Mouse (Mus musculus) layer of hippocampus, adult 9-11 months (tissue): ENCODE measurements around the gene Vdac2.
A peak's percentile ranks its signal among the peaks of the same experiment; 100 is the strongest.

Experiments used
- DNase-seq: peaks from one replicate; pipeline ENCODE4 v3.0.0; 2022

The Vdac2 gene

GRCm38 (mm10) chr14:21824938-21825337, at the start of gene Vdac2:
Gene Vdac2, plus strand, starts transcription at chr14:21825238.
- DNase-seq, result no peak

- no peak for DNase-seq
Observed at GRCm38 (mm10) chr14:21776201-21776600, 48.8 kb upstream of the Vdac2 start.

DNA sequence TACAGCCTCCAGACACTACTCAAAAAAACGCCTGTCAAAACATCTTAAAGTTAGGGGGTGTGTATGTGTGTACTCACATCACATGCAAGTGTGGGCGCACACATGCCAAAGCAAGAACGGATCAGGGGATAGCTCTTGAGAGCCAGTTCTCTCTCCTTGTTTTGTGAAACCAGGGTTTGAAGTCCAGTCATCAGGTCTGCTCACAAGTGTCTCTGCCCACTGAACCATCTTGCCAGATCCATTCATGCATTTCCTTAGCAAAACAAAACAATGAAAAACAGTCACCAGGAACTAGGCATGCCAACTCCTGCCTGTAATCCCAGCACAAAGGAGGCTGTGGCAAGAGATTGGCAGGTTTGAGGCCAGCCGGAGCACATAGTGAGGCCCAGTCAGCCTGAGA, 38.5 kb upstream of the Vdac2 start:
- DNase-seq, result no peak

- DNase-seq, result no peak
Observed at GRCm38 (mm10) chr14:21787374-21787773, 37.7 kb upstream of the Vdac2 start.

- no peak for DNase-seq
Observed at GRCm38 (mm10) chr14:21788121-21788520, 36.9 kb upstream of the Vdac2 start.

GRCm38 (mm10) chr14:21790585-21791251, 34.3 kb upstream of the Vdac2 start:
- no peak for DNase-seq

- no peak for DNase-seq
Observed at GRCm38 (mm10) chr14:21791722-21792121, 33.3 kb upstream of the Vdac2 start.

DNA sequence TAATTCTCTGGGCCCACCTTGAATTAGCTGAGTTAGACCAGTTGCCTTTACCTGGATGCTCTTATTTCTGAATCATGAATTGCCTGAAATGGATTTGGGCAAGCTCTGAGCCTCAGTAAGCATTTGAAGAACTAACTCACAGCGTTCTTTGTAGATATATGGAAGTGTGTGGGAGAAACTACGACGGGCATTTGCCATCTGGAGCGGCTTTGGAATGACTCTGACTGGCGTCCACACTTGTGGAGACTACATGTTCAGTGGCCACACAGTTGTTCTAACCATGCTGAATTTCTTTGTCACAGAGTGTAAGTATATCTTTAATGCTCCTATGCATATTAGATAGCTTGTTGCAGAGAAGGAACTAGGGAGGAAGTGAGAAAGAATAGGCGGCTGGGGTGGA, 32.8 kb upstream of the Vdac2 start:
- no peak for DNase-seq

DNA sequence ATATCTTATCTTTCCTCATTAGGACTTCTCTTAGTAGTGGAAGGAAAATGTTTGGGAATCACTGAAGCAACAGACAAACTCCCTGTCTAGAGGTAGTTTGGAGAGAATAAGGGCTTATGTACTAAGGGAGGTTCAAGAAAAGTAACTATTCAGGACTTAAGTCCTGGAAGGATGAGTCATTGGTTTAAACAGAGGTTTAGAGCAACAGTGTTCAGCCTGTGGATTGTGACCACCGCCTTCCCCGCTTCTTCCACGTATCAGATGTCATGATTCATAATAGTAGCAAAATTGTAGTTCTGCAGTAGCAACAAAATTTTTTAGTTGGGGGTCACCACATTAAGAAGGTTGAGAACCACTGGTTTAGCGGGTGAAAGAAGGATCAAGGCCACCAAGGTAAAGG, 24.4 kb upstream of the Vdac2 start:
- DNase-seq, result no peak

GRCm38 (mm10) chr14:21801624-21802023, 23.4 kb upstream of the Vdac2 start:
- DNase-seq, result no peak

- no peak for DNase-seq
Observed at GRCm38 (mm10) chr14:21802543-21803206, 22.4 kb upstream of the Vdac2 start.

GRCm38 (mm10) chr14:21806203-21806602, 18.8 kb upstream of the Vdac2 start:
- no peak for DNase-seq

DNA sequence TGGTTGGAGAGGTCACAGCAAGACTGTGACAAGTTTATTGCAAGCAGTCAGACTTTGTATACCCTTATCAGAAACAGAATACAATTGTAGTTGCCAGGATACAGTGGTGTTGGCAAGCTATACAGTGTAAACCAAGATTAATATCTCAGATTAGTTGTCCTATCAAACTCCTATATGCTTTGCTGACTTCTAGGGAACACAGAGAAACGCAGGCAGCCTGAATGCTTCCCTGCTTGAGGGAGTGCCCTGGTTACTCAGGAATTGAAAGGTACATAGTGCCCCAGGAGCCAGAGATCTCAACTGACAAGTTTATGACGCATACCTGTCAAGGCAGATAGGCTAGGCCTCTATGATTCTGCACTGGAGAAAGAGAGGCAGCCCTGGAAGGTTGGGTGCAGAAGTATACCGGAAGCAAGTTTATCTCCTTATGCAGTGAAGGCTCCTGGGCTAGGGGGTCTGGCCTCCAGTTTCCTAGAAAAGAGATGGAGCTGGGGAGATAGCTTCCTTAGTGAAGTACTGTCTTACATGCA, 18.3 kb upstream of the Vdac2 start:
- DNase-seq, result no peak

DNA sequence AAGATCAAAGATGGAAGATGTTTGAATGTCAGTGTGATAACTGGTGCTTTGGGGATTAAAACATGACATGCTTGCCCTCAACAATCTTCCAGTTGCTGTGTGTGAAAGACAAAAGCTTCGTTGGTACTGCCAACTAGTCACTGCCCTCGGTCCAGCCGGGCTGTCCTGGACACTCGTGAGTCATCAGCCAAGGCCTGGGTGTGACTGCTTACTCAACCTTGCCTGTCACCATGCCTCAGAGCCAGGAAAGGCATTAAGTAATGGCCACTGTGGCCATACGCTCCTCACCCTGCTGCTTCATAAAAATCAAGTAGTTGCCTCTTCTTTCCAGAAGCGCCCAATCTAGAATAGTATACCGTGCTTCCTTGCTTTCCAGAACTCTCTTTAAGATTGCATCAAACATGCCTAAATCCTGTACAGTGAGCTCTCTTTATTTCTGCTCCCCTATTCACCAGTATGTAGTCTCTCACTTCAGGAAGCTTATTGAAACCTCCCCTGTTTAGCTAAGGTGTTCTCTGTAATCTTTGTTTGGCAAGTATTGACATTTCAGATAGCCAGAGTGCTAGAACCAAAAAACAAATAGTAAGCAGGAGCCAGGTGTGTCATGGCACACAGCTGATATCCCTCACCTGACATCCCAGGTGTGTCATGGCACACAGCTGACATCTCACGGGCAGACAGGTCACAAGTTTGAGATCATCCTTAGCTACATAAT, 16.7 kb upstream of the Vdac2 start:
- DNase-seq, result no peak

DNA sequence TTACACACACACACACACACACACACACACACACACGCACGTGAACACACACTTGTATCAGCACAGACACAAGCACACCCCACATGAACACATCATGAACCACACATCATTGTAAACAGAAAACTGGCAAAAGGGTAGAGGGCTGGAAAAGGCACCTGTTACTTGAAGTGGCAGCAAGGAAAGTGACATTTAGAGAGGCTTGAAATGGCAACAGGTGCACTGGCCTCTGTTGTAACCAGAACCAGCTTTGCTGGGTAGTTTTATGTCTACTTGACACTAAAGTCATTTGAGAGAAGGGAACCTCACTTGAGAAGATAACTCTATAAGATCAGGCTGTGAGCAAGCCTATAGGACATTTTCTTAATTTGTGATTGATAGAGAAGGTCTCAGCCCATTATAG, 15.6 kb upstream of the Vdac2 start:
- no peak for DNase-seq

DNA sequence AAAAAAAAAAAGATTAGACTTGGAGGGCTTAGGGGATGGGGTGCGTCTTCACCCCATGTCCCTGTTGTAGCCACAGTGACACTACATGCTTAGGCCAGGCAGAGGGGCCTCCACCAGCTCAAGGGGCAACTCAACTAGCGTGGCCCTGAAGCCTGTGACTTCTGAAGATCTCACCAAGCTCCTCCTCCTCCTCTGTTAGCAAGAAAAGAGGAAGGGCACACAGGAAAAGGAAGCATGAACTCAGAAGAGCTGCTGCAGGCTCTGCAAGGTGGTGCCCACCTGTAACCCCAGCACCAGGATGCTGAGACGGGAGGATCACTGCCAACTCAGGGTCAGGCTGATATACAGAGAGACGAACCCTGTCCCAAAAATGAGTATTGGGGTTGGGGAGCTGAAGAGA, 13.7 kb upstream of the Vdac2 start:
- no peak for DNase-seq

- no peak for DNase-seq
Observed at GRCm38 (mm10) chr14:21811744-21812393, 13.2 kb upstream of the Vdac2 start.

DNA sequence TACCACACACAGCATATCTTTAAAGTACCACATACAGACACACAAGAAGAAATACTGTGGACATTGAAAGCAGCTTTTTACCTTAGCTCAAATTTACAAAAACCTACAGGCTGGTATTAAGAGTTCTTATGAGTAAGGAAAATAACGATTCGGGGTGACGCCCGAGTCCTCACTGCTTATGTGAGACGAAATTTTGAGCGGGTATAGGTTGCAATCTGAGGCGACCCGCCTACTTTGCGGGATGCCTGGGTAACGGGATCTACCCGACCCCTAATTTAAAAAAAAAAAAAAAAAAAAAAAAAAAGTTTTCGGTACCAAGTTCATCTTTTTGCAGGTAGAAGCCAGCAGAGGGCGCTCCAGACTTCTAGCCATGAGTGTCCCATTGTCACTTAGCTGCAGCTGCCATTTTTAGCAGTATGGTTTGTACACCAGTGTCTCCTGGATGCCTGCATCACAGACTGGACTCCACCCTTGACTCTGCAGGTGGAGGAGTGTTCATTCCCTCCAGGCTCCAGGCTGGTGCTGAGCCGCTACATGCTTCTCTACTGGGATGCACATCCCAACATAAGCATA, 12.4 kb upstream of the Vdac2 start:
- DNase-seq, result peak; percentile 77

DNA sequence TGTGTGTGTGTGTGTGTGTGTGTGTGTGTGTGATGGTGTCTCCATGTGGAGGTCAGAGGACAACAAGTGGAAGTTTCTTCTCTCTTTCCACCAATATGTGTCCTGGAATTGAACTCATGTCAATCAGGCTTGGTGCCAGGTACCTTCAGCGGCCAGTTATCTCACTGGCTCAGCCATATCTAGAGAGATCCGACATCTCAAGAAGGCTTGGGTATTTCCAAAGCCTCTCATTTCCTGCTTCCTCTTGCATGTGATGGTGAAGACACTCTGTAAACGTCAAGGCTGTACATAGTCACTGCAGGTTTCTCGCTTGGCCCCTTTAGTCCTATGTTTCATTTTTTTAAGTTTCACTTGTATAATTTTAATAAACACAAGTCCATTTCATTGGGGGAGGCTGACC, 11.8 kb upstream of the Vdac2 start:
- DNase-seq, result no peak

DNA sequence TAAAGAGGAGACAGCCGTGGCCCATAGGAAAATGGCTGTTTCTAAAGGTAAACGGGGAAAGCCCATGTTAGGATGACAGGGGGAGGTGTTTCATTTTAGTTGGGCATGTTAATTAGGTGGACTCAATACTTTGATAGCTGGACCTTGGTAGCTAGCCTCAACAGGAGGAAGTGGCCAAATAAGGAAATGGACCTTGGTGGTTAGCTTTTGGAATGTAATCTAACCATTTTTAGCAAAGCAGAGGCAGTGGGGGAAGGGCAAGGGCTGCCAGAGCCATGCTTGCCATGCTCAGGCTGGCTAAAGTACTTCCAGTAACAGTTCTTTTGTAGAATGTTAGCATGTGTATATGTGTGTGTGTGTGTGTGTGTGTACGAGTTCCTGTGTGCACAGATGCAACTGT, 11.2 kb upstream of the Vdac2 start:
- DNase-seq, result peak; percentile 73

DNA sequence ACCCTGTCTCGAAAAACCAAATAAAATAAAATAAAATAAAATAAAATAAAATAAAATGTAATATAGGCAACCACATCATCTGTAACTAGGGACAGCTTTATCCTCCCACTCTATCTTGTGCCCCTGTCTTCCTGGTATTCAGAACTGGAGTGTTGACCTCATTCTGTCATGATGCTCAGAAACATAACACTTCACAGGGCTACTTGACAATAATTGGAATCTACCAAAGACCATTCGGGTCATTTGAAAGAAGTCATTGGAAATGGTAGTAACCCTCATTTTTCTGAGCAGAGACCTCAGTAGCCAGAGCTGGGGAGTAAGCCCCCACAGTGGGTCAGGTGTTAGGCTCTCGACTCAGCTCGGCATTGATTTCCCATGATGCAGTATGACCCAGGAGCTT, 10.4 kb upstream of the Vdac2 start:
- DNase-seq, result no peak

DNA sequence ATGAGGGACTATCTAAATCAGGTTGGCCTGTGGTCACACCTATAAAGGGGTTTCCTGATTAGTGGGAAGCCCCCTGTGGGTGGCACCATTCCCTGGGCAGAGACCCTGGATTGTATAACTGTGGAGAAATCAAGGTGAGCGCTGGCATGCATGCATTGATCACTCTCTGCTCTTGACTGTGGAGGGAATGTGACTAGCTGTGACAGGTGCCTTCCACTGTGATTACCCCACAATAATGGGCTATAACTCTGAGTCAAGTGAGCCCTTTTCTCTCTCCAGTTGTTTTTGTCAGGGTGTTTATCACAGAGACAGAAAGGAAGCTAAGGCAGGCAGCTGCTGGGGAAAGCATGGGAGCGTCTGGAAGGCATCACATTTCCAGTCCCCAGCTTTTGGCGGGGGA, 8.8 kb upstream of the Vdac2 start:
- DNase-seq, result no peak

GRCm38 (mm10) chr14:21817453-21817852, 7.6 kb upstream of the Vdac2 start:
- no peak for DNase-seq
